Mouse (Mus musculus): ENCODE measurements at regions not wholly inside any gene's neighbourhood (a gene's known extent, or its start where the extent isn't known, plus 50 kb on each side); places are given as distances from the start of the nearest gene placed in this dataset.

DNA sequence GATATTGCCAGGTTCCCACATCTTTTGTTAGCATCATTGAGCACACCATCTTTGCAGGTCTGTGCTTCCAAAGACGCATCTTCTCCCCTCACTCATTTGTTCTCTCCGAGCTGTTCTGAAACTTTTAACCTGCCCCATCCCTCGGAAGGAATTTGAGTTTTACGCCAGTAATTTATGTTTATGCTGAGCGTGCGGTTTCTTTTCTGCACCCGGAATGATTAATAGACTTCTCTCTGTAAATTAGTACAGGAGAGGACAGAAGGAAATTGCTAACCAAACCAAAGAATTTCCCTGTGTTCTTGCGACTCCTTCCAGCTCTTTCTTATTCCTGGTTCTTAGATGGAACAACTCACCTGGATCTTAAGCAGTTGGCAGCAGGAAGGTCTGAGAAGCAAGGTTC lies 349.7 kb upstream of the Tshz3 start:
- no peak for TF ChIP-seq USF1 (IDR thresholded peaks at IDR 0.05; ENCODE audit: low read depth)
- no peak for TF ChIP-seq CTCF (IDR thresholded peaks at IDR 0.05; ENCODE audit: control insufficient read depth, insufficient read depth, insufficient read length)
- no peak for TF ChIP-seq MYOG (IDR thresholded peaks at IDR 0.05; ENCODE audit: control insufficient read depth, extremely low read depth, insufficient read length)
- no peak for TF ChIP-seq MAX (IDR thresholded peaks at IDR 0.05)
- no peak for TF ChIP-seq MYOD1 (IDR thresholded peaks at IDR 0.05; ENCODE audit: control insufficient read depth, insufficient read length, low read depth)
- no peak for TF ChIP-seq CEBPB (IDR thresholded peaks at IDR 0.05; ENCODE audit: low read depth)
